Mouse (Mus musculus): ENCODE results near the gene Pars2. TPM values are rescaled to one million over a fixed set of nuclear protein-coding genes. Genes with fewer than 3 reads are reported as not detected.
A peak's percentile ranks its signal among the peaks of the same experiment; 100 is the strongest.

The Pars2 gene
- polyA plus RNA-seq, 1 experiment = 10.6 TPM

- no peak overlapping the region for H3K27ac ChIP-seq (ENCODE audit: insufficient read depth, low read depth, low read length)
- H3K27me3 ChIP-seq (replicated peaks; ENCODE audit: control insufficient read depth, insufficient read depth, low read length) = no peaks in the 10 kb centered on the region
- 36% methylated on average over 8 of the region's 8 CpGs for WGBS
- no peak overlapping the region for H3K4me3 ChIP-seq (ENCODE audit: insufficient read depth, low read depth, low read length)
- H3K36me3 ChIP-seq (ENCODE audit: control insufficient read depth, insufficient read depth, low read length) = no peaks in the 10 kb centered on the region
- peaks cover 23% of the 10 kb centered on the region for H3K4me1 ChIP-seq (ENCODE audit: control insufficient read depth, insufficient read depth, low read length)
- DNase-seq = peak; percentile 19
- TF ChIP-seq CTCF (conservative IDR thresholded peaks at IDR 0.05; ENCODE audit: insufficient read depth, insufficient read length, low read depth, low read length) (no peak), POLR2A (IDR thresholded peaks at IDR 0.05; ENCODE audit: low read depth, low read length) (no peak)
Measured at GRCm38 (mm10) chr4:106633281-106634085, 17.4 kb upstream of the Pars2 start.

DNA sequence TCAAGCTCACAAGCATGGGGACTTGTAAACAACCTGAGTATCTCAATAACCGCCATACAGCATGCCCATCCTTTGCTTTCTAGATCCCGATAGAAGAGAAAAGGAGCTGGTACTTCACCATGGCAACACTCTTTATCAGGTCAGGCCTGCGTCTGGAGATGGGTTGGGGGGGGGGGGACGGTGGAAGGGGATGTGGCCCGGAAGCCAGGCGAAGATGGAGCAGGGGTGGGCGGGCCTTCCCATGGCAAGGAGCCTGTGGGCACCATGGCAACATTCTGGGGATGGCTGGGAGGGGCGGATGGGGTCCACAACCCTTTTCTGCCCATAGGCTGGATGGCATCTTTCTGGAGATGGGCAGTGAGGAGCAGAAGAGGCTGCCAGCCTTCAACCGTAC, 16.8 kb upstream of the Pars2 start:
- TF ChIP-seq POLR2A (IDR thresholded peaks at IDR 0.05; ENCODE audit: low read depth, low read length) (no peak), CTCF (conservative IDR thresholded peaks at IDR 0.05; ENCODE audit: insufficient read depth, insufficient read length, low read depth, low read length) (no peak)
- Histone ChIP-seq H3K4me3 (ENCODE audit: insufficient read depth, low read depth, low read length) (no peak overlapping the region), H3K27me3 (replicated peaks; ENCODE audit: control insufficient read depth, insufficient read depth, low read length) (no peaks in the 10 kb centered on the region), H3K36me3 (ENCODE audit: control insufficient read depth, insufficient read depth, low read length) (no peaks in the 10 kb centered on the region), H3K4me1 (ENCODE audit: control insufficient read depth, insufficient read depth, low read length) (peaks cover 18% of the 10 kb centered on the region), H3K27ac (ENCODE audit: insufficient read depth, low read depth, low read length) (no peak overlapping the region)
- DNase-seq = no peak
- WGBS = 64% methylated on average over 9 of the region's 9 CpGs

DNA sequence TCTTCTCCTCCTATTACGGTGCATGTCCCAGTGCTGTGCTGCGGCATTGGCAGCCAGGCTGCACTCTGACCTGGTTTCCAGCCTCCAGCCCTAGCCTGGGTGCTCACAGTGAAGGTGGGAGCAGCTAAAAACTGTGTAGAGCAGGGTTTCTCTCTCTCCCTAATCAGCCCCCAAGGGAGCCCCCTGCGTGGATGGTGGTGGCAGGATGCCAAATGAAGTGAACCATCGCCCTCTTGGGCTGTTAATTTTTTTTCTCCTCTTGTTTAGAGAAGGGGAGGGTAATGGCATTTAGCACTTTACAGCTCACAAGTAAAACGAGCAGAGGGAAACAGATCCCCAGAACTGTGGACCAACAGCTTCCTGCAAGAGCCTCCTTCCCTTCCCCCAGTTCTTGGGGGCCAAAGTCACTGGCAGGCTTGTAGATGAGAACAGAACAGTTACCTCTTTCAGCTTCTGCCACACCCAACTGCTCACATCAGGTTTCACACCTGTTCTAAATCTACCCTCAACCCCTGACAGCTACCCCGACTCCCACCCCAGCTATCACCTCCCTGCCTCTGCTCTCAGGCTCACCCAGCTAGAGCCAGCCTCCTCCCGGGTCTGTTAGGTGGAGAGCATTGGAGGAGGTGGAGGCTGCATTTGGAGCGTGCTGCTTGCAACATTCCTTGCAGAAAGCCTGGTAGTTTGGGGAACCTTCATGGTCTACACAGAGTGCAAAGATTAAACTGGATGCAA, 7.2 kb upstream of the Pars2 start:
- H3K36me3 ChIP-seq (ENCODE audit: control insufficient read depth, insufficient read depth, low read length) = no peaks in the 10 kb centered on the region
- H3K27me3 ChIP-seq (replicated peaks; ENCODE audit: control insufficient read depth, insufficient read depth, low read length) = no peaks in the 10 kb centered on the region
- TF ChIP-seq CTCF (conservative IDR thresholded peaks at IDR 0.05; ENCODE audit: insufficient read depth, insufficient read length, low read depth, low read length) (no peak), POLR2A (IDR thresholded peaks at IDR 0.05; ENCODE audit: low read depth, low read length) (no peak)
- peak; percentile 34 for DNase-seq
- WGBS = 7% methylated on average over 8 of the region's 8 CpGs
- peaks cover 3% of the 10 kb centered on the region; the same call in 1 of the 2 replicates for H3K4me1 ChIP-seq (ENCODE audit: control insufficient read depth, insufficient read depth, low read length)
- no peak overlapping the region for H3K4me3 ChIP-seq (ENCODE audit: insufficient read depth, low read depth, low read length)
- no peak overlapping the region for H3K27ac ChIP-seq (ENCODE audit: insufficient read depth, low read depth, low read length)

- Histone ChIP-seq H3K27me3 (replicated peaks; ENCODE audit: control insufficient read depth, insufficient read depth, low read length) (no peaks in the 10 kb centered on the region), H3K36me3 (ENCODE audit: control insufficient read depth, insufficient read depth, low read length) (no peaks in the 10 kb centered on the region), H3K4me3 (ENCODE audit: insufficient read depth, low read depth, low read length) (no peak overlapping the region), H3K27ac (ENCODE audit: insufficient read depth, low read depth, low read length) (no peak overlapping the region), H3K4me1 (ENCODE audit: control insufficient read depth, insufficient read depth, low read length) (peaks cover 3% of the 10 kb centered on the region; the same call in 1 of the 2 replicates)
- TF ChIP-seq CTCF (conservative IDR thresholded peaks at IDR 0.05; ENCODE audit: insufficient read depth, insufficient read length, low read depth, low read length) (no peak), POLR2A (IDR thresholded peaks at IDR 0.05; ENCODE audit: low read depth, low read length) (no peak)
- DNase-seq = no peak
- 35% methylated on average over 6 of the region's 6 CpGs for WGBS
Measured at GRCm38 (mm10) chr4:106644218-106644610, 6.7 kb upstream of the Pars2 start.

- no peaks in the 10 kb centered on the region for H3K27me3 ChIP-seq (replicated peaks; ENCODE audit: control insufficient read depth, insufficient read depth, low read length)
- no peaks in the 10 kb centered on the region for H3K36me3 ChIP-seq (ENCODE audit: control insufficient read depth, insufficient read depth, low read length)
- H3K4me3 ChIP-seq (ENCODE audit: insufficient read depth, low read depth, low read length) = no peak overlapping the region
- peaks cover 3% of the 10 kb centered on the region; the same call in 1 of the 2 replicates for H3K4me1 ChIP-seq (ENCODE audit: control insufficient read depth, insufficient read depth, low read length)
- 78% methylated on average over 5 of the region's 5 CpGs for WGBS
- TF ChIP-seq POLR2A (IDR thresholded peaks at IDR 0.05; ENCODE audit: low read depth, low read length) = no peak
- TF ChIP-seq CTCF (conservative IDR thresholded peaks at IDR 0.05; ENCODE audit: insufficient read depth, insufficient read length, low read depth, low read length) = no peak
- no peak for DNase-seq
- no peak overlapping the region for H3K27ac ChIP-seq (ENCODE audit: insufficient read depth, low read depth, low read length)
Measured at GRCm38 (mm10) chr4:106645797-106646196, 5.1 kb upstream of the Pars2 start.

- Histone ChIP-seq H3K36me3 (ENCODE audit: control insufficient read depth, insufficient read depth, low read length) (no peaks in the 10 kb centered on the region), H3K27me3 (replicated peaks; ENCODE audit: control insufficient read depth, insufficient read depth, low read length) (no peaks in the 10 kb centered on the region), H3K4me3 (ENCODE audit: insufficient read depth, low read depth, low read length) (no peak overlapping the region), H3K4me1 (ENCODE audit: control insufficient read depth, insufficient read depth, low read length) (peaks cover 6% of the 10 kb centered on the region), H3K27ac (ENCODE audit: insufficient read depth, low read depth, low read length) (no peak overlapping the region)
- TF ChIP-seq CTCF (conservative IDR thresholded peaks at IDR 0.05; ENCODE audit: insufficient read depth, insufficient read length, low read depth, low read length) (no peak), POLR2A (IDR thresholded peaks at IDR 0.05; ENCODE audit: low read depth, low read length) (no peak)
- 34% methylated on average over 6 of the region's 6 CpGs for WGBS
- peak; percentile 38 for DNase-seq
Measured at GRCm38 (mm10) chr4:106647137-106647536, 3.7 kb upstream of the Pars2 start.

DNA sequence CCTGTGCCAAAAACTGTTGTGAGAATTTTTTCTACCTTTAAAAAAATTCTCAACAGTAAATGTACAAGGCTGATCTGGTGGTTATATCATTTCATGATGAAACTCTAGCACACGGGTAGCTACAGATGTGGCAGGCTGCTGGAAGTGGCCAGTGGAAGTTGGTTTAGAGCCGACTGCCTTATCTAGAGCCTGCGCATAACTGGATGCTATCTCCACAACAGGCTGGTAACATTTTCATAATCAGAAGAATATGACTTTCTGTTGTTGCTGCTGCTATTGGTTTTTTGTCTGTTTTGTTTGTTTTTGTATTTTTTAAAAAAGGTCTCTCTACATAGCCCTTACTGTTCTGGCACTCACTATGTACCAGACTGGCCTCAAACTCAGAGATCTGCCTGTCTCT, 1.7 kb downstream of the Pars2 start:
- H3K27ac ChIP-seq (ENCODE audit: insufficient read depth, low read depth, low read length) = no peak overlapping the region
- TF ChIP-seq CTCF (conservative IDR thresholded peaks at IDR 0.05; ENCODE audit: insufficient read depth, insufficient read length, low read depth, low read length) (no peak), POLR2A (IDR thresholded peaks at IDR 0.05; ENCODE audit: low read depth, low read length) (no peak)
- DNase-seq = no peak
- no peak overlapping the region for H3K4me3 ChIP-seq (ENCODE audit: insufficient read depth, low read depth, low read length)
- peaks cover 3% of the 10 kb centered on the region; the same call in 1 of the 2 replicates for H3K4me1 ChIP-seq (ENCODE audit: control insufficient read depth, insufficient read depth, low read length)
- no peaks in the 10 kb centered on the region for H3K27me3 ChIP-seq (replicated peaks; ENCODE audit: control insufficient read depth, insufficient read depth, low read length)
- 96% methylated on average over 3 of the region's 3 CpGs for WGBS
- H3K36me3 ChIP-seq (ENCODE audit: control insufficient read depth, insufficient read depth, low read length) = no peaks in the 10 kb centered on the region

Measured in kidney, adult 2 months (tissue).